Mouse (Mus musculus) spleen, postnatal 4 days (tissue): ENCODE data around the gene Lrcol1.
A peak's percentile ranks its signal among the peaks of the same experiment; 100 is the strongest.

Source experiments
- DNase-seq, 2 experiments: peaks; one replicate each; pipeline ENCODE4 v3.0.0; 2022; ENCODE audit warnings: low spot score in 2 of 2

The Lrcol1 gene

DNA sequence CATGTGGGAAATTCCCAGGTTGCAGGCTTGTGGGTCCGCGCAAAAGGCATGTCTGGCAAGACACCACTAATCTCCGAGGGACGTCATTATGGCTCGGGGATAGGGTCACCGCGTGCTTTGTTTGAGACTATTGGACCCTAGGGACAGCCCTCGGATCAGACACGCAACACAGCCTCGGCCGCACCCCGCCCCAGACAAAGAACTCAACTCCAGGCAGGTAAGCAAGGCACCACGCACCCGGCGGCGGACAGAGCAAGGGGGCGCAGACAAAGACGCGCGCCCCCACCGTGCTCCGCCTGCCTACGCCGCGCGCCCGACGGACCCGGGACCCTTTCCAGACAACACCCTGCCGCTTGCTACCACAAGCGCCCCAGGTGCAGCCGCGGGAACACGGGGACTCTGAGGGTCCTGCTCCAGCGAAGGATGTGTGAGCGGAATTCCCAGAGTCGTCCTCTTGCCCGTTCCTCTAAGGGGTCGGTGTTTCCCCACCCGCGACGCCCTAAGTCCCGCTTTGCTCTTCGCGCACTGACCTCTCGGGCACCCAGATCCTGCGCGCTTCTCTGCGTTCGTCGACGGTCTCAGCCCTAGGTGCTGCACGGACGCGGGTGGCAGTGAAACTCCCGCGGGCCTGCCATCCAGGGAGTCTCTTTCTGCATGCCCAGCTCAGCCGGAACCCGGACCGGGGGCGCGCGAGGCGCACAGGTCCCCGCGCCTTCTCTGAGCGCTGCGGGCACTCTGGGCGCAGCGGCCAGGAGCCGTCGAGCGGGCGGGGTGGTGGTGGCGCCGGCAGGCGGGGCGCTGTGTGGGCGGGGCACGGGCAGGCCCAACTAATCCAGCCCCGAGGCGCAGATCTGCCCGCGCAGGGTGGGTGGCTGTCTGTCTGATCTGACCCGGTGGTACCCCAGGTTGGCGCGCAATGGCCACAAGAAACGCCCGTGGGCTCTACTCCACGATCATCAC lies 42.1 kb downstream of the Lrcol1 start:
- peak; percentile 44 to 77 for DNase-seq

DNA sequence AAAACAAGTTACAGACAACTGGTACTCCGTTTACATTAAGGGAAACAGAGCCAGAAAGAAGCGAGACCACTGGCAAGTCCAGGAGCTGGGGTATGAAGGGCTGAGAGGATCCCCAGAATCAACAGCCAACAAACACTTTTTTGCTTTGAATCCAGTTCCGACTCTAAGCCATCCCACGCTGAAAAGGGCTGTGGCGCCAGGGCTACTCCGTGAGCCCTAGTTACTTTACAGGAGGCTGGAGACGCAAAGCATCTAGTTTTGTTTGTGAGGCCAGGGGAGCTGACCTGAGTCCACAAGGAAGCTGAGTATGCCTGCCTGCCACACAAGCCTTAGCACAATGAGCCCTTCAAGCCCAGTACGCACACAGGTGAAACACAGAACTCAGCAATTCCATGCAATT lies 42.8 kb downstream of the Lrcol1 start:
- DNase-seq: no peak

GRCm38 (mm10) chr5:110390631-110391030 lies 46.1 kb downstream of the Lrcol1 start:
- DNase-seq: no peak

DNA sequence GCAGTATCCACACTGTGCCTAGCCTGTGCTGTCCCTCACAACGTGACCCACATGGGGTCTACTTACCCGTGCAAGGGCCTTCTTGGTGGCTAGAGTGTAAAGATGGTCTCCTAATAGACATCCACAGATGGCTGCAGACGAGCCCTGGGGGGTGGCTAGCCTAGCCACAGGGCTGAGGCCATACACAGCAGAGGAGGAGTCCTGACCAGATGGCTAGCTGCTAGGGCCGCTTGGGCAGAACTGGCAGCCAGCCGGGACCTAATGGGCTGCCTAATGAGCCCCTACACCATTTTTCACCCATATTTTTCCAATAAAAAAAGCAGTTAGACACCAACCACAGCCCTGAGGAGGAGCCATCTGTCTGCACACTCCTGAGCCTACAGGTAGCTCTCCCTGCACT lies 48.2 kb downstream of the Lrcol1 start:
- no peak for DNase-seq

DNA sequence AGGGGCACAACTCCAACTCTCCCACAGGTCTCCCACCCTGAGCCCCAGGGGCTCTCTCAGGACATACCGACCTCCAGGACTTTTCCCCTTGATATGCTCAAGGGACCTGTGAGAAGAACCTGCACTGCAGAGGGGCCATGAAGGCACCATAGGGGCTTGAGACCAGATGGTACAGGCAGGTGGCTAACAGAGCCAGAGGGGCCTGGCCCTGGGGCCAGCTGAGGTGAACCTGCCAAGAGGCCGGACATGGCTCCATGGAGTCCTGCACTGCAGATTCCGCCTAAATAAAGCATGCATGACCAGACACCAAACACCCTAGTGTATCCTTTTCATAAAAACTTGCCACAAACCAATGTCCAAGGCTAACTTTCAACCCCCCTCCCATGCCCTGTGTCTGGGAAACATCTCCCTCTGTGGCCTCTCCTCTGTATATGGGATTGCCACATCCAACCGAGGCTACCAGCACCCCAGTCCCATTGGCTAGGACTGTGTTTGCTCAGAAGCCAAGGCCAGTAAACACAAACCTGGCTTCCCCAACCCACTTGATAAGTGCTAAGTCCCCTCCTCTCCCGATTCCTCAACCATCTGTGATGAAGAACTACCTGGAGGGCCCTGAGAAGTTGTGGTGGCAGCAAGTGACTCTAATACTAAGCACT lies 50.6 kb downstream of the Lrcol1 start:
- DNase-seq: no peak

GRCm38 (mm10) chr5:110401101-110401500 lies 56.6 kb downstream of the Lrcol1 start:
- no peak for DNase-seq

DNA sequence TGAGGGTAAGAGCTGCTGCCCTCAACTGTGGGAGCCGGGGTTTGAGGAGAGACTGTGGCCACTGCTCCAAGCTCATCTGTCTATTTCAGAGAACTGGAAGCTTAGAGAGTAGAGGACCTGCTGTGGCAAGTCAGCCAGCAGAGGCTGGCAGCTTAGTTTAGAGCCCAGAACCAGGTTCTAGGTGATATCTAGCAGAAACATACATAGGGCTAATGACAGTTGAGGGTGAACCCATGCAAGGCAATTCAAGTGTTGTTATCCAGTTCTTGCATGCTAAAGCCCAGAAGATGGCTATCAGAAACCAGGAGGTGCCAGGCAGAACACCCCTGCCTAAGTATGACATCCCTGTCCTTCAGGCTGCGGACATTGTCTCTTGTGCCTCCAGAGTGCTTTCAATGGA lies 58.0 kb downstream of the Lrcol1 start:
- DNase-seq: no peak

DNA sequence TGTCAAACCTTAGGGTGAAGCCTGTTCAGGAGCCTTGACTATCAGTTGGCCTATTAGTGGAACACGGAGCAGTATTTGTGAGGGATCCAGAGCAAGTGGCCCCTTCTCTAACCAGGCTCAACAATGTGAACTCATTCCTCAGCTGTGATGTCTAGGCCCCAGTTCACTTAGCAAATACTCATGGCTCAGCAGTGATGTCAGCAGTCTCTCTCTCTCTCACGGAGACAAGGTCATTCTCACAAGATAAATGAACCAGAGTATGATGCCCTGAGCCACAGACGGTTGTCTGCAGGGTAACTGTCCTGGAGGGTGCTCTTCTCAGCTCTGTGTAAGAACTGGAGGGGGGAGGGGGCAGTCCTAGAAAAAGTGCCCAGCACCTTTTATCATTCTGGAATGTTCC lies 59.4 kb downstream of the Lrcol1 start:
- DNase-seq: no peak
